Mouse (Mus musculus) Muller cell, postnatal 12 days (primary cell): Measurements from ENCODE around the gene Limk1.

Experiments
- DNase-seq: peaks from one replicate; pipeline ENCODE4 v3.0.0-alpha.2; 2015; ENCODE audit errors: inconsistent ontology term

The Limk1 gene

DNA sequence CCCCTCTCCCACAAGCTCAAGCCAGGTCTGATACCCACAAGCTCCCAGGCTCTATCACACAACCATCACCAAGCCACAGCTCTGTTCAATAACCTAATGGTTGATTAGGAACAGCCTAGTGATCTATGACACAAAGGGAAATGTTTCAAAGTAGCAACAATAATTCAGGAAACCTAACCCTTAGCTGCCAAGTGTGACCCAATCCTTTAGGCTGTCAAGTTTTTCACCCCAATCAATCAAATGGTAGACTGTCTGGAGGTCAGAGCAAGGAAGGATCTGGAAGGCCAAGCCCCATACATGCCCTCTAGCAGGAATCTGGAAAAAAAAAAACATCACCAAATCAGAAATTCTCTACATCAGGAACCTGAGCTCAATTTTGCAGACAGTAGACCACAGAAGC, 57.6 kb downstream of the Limk1 start:
- no peak for DNase-seq

DNA sequence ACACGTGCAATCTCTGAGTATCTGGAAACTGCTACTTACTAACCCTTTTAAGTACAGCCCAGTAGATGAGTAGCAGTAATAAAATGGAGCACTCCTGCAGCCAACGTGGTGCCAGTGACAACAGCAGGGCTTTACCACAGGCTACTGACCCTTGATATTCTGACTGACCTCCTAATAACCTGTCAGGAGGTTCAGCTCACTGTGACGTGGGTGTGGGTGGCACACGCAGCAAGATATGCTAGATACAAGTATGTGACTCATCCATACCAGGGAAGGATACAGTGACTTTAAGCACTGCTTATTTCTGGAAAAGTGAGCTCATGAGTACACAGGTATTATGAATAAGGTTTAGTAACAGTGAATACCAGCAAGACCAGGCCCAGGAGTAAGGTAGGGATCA, 58.9 kb downstream of the Limk1 start:
- no peak for DNase-seq

DNA sequence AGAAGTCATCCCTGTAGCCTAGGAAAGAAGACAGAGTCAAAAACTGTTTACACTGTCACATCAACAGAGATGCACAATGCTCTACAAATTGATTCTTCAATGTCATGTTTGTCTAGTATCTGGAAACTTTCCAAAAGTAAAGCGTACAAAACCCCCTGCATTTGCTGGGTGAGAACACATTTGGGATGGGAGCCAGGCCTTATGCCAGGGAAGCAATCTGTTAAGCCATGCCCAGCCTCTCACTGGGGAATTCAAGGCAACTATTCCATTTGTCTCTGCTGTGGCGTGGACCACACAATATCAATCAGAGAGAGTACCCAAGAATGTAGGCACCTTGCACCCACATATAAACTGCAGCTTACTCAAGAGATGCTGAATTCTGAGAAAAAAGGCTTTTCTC, 66.3 kb downstream of the Limk1 start:
- no peak for DNase-seq

DNA sequence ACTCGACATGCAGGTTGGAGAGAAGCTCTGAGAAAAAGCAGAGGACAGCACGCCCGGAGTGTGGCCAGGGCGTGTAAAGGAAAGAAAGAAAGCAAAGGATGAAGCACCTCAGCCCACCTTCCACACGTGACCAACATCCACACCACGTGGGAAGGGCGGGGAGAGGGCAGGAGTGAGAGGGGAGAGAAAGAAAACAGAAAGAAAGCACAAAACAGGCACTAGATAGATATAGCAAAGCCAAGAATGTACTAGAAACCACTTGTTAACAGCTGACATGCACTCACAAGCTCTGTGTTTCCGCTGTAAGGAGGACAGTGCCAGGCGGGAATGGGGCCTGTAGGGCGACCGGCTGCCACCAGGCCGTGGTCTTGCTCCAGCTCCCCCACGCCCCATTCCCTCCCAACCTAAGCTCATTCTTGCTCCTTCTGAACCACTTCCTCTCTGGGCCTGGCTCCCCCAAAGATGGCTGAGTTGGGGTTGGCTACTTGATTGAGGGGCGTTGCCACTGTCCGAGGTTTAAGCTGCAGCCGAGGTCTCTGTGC, 67.2 kb downstream of the Limk1 start:
- no peak for DNase-seq

DNA sequence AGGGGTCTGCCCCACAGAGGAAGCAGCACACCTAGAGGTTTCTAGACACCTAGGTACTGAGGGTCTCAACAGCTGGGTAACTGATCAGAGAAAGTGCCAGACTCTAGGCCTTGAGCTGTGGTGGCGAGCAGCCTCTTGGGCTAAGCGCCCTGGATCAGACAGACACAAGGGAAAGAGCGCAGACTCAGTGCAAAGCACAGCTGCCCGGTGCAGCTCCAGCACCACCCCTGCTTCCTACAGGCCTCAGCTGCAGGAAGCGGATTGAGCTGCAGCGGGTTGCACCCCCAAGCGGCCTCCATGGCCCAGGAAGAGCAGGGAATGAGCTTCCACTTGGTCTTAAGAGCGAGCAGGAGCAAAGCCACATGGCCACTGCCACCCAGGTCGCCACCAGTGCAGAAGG, 67.9 kb downstream of the Limk1 start:
- DNase-seq = no peak

DNA sequence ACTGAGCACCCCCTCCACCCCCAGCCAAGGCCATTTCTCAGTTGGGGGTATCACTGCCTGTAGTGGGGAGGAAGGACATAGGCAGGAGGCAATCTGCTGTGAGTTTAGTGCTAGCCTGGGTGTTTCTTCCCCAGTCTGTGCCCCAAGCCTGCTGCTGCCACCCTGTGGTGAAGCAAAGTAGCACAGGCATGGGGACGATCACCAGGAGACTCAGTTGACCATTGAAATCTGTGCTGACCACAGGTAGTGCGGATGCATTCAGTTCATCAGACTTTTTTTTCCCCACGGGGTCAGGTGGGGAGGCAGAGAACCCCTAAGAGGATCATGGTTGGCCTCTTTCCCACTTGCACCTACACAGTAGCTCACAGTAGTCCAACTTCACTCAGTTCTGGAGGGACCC, 71.3 kb downstream of the Limk1 start:
- no peak for DNase-seq

DNA sequence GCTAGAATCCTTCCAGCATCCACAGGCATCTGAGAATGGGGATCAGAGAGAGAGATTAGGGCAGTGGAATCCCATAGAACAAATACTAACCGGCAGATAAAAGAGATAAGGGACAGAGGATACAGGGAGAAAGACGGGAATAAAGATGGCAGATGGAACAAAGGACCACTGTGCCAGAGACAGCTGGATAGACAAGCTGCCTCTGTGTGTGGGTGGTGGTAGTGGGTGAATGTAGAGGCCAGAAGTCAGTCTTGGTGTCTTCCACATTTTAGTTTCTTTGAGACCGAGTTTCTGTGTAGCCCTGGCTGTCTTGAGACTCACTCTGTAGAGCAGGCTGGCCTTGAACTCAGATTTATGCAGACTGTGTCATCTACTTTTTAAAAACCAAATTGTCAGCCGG, 72.6 kb downstream of the Limk1 start:
- DNase-seq = no peak

DNA sequence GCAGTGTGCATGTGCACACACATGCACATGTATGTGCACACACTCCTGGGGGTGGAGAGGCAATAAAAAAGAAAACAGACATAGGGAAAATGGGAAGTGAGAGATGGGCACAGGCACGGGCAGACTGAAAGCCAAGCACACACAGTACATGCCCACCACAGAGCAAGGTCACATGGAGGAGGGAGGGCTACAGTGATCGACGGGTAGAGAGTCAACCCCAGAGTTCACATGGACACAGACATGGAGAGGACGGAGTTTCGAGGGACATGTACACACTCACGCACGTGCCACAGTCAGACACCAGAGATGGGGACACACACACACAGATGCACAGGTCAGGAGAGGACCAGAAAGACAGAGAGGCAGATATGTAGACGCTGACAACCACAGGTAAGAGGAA, 73.0 kb downstream of the Limk1 start:
- DNase-seq = no peak

DNA sequence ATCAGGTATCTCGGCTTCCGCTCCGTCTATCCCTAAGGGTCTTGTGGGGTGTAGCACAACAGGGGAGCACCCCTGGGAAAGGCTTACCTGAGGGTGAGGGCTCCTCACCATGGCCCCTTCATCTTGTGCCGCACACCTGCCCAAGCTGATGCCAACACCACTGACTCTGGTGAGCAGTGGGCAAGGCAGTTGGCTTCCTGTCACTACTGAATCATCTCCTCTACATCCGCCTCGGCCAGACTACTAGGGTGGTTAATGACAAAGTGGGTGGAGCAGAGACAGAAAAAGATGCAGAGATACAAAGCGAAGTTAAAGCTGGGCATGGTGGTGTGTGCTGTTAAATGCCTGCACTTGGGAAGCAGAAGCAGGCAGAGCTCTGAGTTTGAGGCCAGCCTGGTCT, 73.6 kb downstream of the Limk1 start, which contains the start of gene Lat2:
Gene Lat2 (minus strand): TSS at position 224 of the 400 bp plus-strand sequence.
- no peak for DNase-seq

DNA sequence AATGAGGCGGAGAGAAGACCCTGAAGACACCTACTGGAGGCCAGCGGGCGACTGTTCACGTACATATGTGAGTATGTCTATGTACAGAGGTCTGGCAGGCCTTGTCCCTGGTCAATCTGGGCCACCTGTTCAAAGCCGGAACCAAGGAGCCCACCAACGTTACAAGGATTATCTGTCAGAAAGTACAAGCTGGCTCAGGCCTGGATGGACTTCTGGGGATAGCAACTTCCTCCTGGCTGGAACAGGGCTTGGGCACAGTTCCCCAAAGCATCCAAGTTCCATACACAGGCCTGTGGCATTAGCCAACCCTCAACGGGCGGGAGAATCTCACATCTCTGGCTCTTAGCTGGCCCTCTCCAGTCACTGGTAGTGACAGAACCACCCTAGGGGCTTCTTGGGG, 74.1 kb downstream of the Limk1 start:
- no peak for DNase-seq

DNA sequence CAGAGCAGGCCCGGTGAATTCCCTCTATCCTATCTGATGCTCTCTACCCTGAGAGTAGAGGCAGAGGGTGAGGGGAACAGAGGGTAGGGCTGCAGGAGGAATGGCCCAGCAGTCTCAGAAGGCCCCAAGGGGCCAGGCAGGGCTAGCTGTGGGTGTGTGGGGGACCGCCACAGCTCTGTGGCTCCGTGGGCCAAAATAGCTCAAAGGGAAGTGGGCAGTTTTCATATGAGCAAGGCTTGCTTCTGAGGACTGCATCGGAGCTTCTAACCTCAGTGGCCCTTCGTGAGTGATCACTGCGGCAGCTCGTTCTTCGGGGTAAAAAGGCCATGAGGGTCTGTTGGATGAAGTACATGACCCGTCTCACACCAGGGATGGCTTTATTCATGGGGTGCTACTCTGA, 74.7 kb downstream of the Limk1 start:
- no peak for DNase-seq

DNA sequence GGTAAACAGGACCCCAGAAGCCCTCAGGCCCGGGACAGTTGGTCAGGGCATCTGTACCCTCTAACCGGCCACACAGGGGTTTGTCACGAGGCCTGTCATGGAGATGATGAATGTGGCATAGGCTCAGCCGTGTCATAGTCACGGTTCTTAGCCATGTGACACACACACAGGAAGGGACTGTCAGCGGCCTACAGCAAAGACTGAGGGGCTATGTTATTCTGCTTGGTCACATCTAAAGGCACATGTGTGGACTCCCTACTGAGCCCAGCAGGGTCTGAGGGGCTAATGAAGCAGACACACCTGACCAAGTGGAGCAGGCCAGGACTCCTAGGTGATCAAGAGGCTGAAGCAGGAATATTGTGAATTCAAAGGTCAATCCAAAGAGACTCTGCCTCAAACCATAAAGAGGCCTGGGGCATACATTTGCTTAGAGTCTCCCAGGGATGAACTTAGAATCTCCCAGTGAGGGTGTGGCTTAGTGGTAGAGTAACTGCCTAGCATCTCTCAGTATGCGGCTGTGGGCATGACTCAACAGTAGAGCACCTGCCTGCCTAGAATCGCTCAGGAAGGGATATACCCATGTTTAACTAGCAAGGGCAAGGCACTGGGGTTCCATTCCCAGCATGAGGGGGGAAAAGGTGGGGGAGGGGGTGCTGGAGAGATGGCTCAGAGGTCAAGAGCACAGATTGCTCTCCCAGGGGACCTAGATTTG, 76.4 kb downstream of the Limk1 start:
- no peak for DNase-seq

DNA sequence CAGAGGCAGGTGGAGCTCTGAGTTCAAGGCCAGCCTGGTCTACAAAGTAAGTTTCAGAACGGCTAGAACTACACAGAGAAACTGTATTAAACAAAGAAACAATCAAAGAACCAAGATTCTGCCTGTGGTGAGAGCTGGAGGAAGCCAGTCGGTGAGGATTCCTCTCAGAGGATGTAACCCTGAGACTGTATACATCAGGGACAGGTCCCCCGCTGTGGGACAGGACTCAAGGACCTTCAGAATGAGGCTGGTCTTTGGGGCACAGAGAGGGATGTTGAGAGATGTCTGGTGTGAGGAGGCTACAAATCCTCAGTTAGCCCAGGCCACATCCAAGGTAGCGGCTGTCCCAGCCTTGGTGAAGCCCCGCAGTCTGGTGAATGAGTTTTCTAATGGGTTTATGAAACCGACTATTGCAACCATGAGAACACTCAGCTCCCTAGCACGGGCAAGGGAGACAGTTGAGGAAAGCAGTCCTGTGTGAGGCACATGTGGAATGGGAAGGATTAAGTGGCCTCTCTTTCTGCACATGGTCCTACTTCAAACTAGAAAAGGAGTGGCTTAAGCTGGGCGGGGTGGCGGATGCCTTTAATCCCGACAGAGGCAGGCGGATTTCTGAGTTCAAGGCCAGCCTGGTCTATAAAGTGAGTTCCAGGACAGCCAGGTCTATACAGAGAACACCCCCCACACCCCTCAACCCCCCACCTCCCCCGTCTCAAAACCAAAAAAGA, 78.3 kb downstream of the Limk1 start:
- no peak for DNase-seq

DNA sequence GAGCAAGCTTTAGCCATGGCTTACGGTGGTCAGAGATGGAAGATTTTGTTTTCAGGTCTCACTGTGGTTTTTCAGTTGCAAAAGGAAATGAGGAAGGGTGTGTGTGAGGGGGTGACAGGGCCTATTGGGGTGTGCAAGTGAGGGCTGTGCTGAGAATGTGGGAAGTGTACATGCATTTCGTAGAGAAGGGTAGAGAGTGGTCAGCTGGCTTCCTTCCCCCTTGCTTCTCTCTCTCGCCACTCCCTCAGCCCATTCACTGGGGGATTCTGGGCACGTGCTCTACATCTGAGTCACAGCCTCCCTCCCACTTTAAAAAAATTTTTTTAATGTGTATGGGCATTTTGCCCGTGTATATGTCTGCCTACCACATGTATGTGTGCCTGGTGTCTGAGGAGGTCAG, 81.3 kb downstream of the Limk1 start:
- DNase-seq = no peak

DNA sequence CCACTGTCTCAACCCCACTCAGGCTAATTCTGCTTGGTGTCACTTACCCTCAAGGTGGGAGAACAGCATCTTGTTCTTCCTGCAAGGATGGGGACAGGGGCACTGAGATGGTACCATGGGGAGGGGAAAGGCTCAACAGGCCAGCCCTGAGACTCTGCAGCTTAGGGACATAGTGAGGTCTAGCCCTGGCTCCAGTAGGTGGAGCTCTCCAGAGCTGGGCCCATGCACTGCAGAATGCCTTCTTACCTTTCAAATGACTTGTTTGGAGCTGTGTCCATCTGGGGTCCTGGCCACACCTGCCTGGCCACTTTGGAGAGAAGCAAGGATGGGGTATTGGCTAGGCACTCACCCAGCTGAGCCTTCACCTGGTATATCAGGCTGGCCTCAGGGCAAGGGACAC, 82.1 kb downstream of the Limk1 start:
- DNase-seq = no peak
